Mouse (Mus musculus): ENCODE data around the gene Aox3. TPM values are rescaled to one million over a fixed set of nuclear protein-coding genes. Genes with fewer than 3 reads are reported as not detected.

Aox3 gene
- total and polyA plus RNA-seq, 3 experiments, result 0.08 to 0.43 (median 0.14) TPM

DNA sequence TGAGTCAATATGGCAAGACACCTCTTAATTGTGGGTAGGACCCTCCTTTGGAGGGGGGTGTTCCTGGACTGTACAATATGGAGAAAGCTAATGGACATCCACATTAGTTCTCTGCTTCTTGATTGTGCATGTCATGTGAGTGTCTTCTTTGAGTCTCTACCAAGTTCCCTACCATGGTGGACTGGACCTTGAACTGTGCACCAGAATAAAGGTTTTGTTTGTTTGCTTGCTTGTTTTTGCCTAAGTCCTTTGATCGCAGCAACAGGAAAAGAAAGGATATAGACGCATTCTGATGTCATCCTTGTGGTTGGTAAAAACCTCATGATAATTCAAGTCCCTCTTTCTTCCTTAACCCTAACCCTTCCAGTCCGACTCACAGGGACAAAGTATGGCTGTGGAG is 5.3 kb downstream of the Aox3 start:
- H3K27ac ChIP-seq (ENCODE audit: insufficient read depth, low read depth), result no peak overlapping the region
- H3K4me2 ChIP-seq (ENCODE audit: insufficient read depth, low read depth, poor library complexity, severe bottlenecking), result no peak overlapping the region
- H3K4me1 ChIP-seq (ENCODE audit: control insufficient read depth in 1 of 2, insufficient read depth in 2 of 2), result peaks cover 0 to 3% of the 10 kb centered on the region in 2 experiments; a peak in 2 of 4 replicates
- dilution Hi-C loops (cut with MboI; ENCODE audit: extremely low pct_ligation_motif_present, extremely low pct_unique_long_range_greater_than_20kb, low sequenced_read_pairs) (no loop called here), in situ Hi-C loops (cut with MboI; ENCODE audit: low pct_ligation_motif_present, low pct_unique_long_range_greater_than_20kb, low sequenced_read_pairs) (no loop called here)
- TF ChIP-seq GABPA (IDR thresholded peaks at IDR 0.05; ENCODE audit: insufficient replicate concordance, low read depth, low read length), result no peak
- TF ChIP-seq SIN3A (IDR thresholded peaks at IDR 0.05; ENCODE audit: low read length), result no peak
- no peak for TF ChIP-seq ZMIZ1 (IDR thresholded peaks at IDR 0.05; ENCODE audit: low read depth, low read length)
- no peak for TF ChIP-seq NELFE (IDR thresholded peaks at IDR 0.05; ENCODE audit: low read depth, low read length)
- TF ChIP-seq EP300 (IDR thresholded peaks at IDR 0.05; ENCODE audit: low read length), result no peak
- no peak for TF ChIP-seq USF2 (conservative IDR thresholded peaks at IDR 0.05; ENCODE audit: low read depth, low read length)
- no peak for TF ChIP-seq SMC3 (IDR thresholded peaks at IDR 0.05; ENCODE audit: low read depth, low read length)
- no peak for TF ChIP-seq UBTF (IDR thresholded peaks at IDR 0.05; ENCODE audit: low read depth, low read length)
- TF ChIP-seq CTCF (conservative IDR thresholded peaks at IDR 0.05 in 1 of 2, IDR thresholded peaks at IDR 0.05 in 1 of 2; ENCODE audit: low read depth in 2 of 2, low read length in 2 of 2), result no peak
- H3K79me2 ChIP-seq (replicated peaks; ENCODE audit: control insufficient read depth, extremely low read depth, insufficient read depth, poor library complexity, severe bottlenecking), result no peaks in the 10 kb centered on the region
- H3K4me3 ChIP-seq (replicated peaks in 1 of 3; ENCODE audit: low read depth in 2 of 3, low read length in 2 of 3, poor library complexity in 1 of 3), result no peak overlapping the region
- no peaks in the 10 kb centered on the region for H3K9me3 ChIP-seq (replicated peaks; ENCODE audit: low read length)
- no peaks in the 10 kb centered on the region for H3K36me3 ChIP-seq (replicated peaks in 1 of 2; ENCODE audit: control insufficient read depth in 1 of 2, insufficient read depth in 1 of 2, low read length in 1 of 2)
- H3K9ac ChIP-seq (ENCODE audit: insufficient read depth, low read depth), result no peak overlapping the region
- no peaks in the 10 kb centered on the region for H3K27me3 ChIP-seq (replicated peaks)
- DNase-seq (ENCODE audit: extremely low read depth), result no peak

DNA sequence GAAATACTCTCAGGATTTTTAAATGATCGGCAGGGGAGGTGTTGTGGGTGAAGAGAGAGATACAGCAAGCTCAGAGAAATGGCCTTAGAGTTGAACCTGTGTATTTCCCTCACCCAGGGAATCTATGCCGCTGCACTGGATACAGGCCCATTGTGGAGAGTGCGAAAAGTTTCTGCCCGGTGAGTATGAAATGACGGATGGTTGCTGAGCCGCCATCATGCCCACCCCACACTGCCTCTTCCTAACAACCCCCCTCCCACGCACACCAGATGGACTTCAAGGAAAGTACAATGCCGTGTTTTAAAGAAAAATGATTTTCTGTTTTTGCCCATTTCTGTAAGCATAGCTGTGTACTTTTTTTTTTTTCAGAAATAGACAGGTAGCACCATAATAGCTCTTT is 12.0 kb downstream of the Aox3 start:
- Histone ChIP-seq H3K79me2 (replicated peaks; ENCODE audit: control insufficient read depth, extremely low read depth, insufficient read depth, poor library complexity, severe bottlenecking) (no peaks in the 10 kb centered on the region), H3K9me3 (replicated peaks; ENCODE audit: low read length) (no peaks in the 10 kb centered on the region), H3K27ac (ENCODE audit: insufficient read depth, low read depth) (no peak overlapping the region), H3K27me3 (replicated peaks) (no peaks in the 10 kb centered on the region), H3K4me1 (ENCODE audit: control insufficient read depth in 1 of 2, insufficient read depth in 2 of 2) (no peaks in the 10 kb centered on the region), H3K36me3 (replicated peaks in 1 of 2; ENCODE audit: control insufficient read depth in 1 of 2, insufficient read depth in 1 of 2, low read length in 1 of 2) (no peaks in the 10 kb centered on the region), H3K4me2 (ENCODE audit: insufficient read depth, low read depth, poor library complexity, severe bottlenecking) (no peak overlapping the region), H3K4me3 (replicated peaks in 1 of 3; ENCODE audit: low read depth in 2 of 3, low read length in 2 of 3, poor library complexity in 1 of 3) (no peak overlapping the region), H3K9ac (ENCODE audit: insufficient read depth, low read depth) (no peak overlapping the region)
- dilution Hi-C loops (cut with MboI; ENCODE audit: extremely low pct_ligation_motif_present, extremely low pct_unique_long_range_greater_than_20kb, low sequenced_read_pairs), result no loop called here
- no peak for TF ChIP-seq TBP (conservative IDR thresholded peaks at IDR 0.05; ENCODE audit: low read depth, low read length)
- no peak for TF ChIP-seq MAX (IDR thresholded peaks at IDR 0.05; ENCODE audit: low read length)
- no peak for TF ChIP-seq ELF1 (IDR thresholded peaks at IDR 0.05; ENCODE audit: low read depth, low read length)
- no peak for TF ChIP-seq UBTF (IDR thresholded peaks at IDR 0.05; ENCODE audit: low read depth, low read length)
- TF ChIP-seq MAZ (IDR thresholded peaks at IDR 0.05; ENCODE audit: low read depth, low read length), result no peak
- no peak for TF ChIP-seq CHD2 (IDR thresholded peaks at IDR 0.05; ENCODE audit: low read length)
- TF ChIP-seq KAT2A (IDR thresholded peaks at IDR 0.05; ENCODE audit: insufficient replicate concordance, low read length), result no peak
- in situ Hi-C loops (cut with MboI; ENCODE audit: low pct_ligation_motif_present, low pct_unique_long_range_greater_than_20kb, low sequenced_read_pairs), result no loop called here
- no peak for DNase-seq (ENCODE audit: extremely low read depth)

DNA sequence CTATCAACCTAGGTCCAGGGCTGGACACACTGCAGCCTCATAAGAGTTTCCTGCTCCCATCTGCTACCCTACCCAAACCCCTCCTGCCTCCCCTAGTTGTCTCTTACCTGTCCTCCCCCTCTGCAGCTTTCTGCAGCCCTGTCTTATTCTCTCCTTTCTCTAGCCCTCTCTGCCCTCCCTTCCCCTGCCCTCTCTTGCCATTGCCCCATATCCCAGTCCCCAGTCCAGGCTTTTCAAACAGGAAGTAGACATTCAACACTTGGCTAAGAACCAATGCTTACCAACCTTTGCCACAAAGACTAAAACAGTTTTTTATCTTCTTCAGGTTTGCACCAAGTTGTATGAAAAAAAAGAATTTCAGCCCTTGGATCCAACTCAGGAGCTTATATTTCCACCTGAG is 25.0 kb downstream of the Aox3 start:
- no peaks in the 10 kb centered on the region for H3K4me1 ChIP-seq (ENCODE audit: control insufficient read depth in 1 of 2, insufficient read depth in 2 of 2)
- peaks cover 5% of the 10 kb centered on the region for H3K9me3 ChIP-seq (replicated peaks; ENCODE audit: low read length)
- H3K9ac ChIP-seq (ENCODE audit: insufficient read depth, low read depth), result no peak overlapping the region
- no peak overlapping the region for H3K4me3 ChIP-seq (replicated peaks in 1 of 3; ENCODE audit: low read depth in 2 of 3, low read length in 2 of 3, poor library complexity in 1 of 3)
- H3K36me3 ChIP-seq (replicated peaks in 1 of 2; ENCODE audit: control insufficient read depth in 1 of 2, insufficient read depth in 1 of 2, low read length in 1 of 2), result no peaks in the 10 kb centered on the region
- dilution Hi-C loops (cut with MboI; ENCODE audit: extremely low pct_ligation_motif_present, extremely low pct_unique_long_range_greater_than_20kb, low sequenced_read_pairs), result no loop called here
- TF ChIP-seq MAZ (IDR thresholded peaks at IDR 0.05; ENCODE audit: low read depth, low read length) (no peak), KAT2A (IDR thresholded peaks at IDR 0.05; ENCODE audit: insufficient replicate concordance, low read length) (no peak), MYC (IDR thresholded peaks at IDR 0.05; ENCODE audit: low read depth, low read length) (no peak), ETS1 (conservative IDR thresholded peaks at IDR 0.05; ENCODE audit: low read depth, low read length) (no peak), ZNF384 (IDR thresholded peaks at IDR 0.05; ENCODE audit: low read depth, low read length) (no peak), SIN3A (IDR thresholded peaks at IDR 0.05; ENCODE audit: low read length) (no peak), CHD1 (IDR thresholded peaks at IDR 0.05; ENCODE audit: low read depth, low read length) (no peak), MAX (IDR thresholded peaks at IDR 0.05; ENCODE audit: low read length) (no peak), PAX5 (IDR thresholded peaks at IDR 0.05; ENCODE audit: low read length) (no peak), MXI1 (IDR thresholded peaks at IDR 0.05; ENCODE audit: low read depth, low read length) (no peak), POLR2A (IDR thresholded peaks at IDR 0.05; ENCODE audit: low read depth, low read length) (no peak)
- no peak overlapping the region for H3K4me2 ChIP-seq (ENCODE audit: insufficient read depth, low read depth, poor library complexity, severe bottlenecking)
- H3K27me3 ChIP-seq (replicated peaks), result no peaks in the 10 kb centered on the region
- no peak for DNase-seq (ENCODE audit: extremely low read depth)
- no peak overlapping the region for H3K27ac ChIP-seq (ENCODE audit: insufficient read depth, low read depth)
- no peaks in the 10 kb centered on the region for H3K79me2 ChIP-seq (replicated peaks; ENCODE audit: control insufficient read depth, extremely low read depth, insufficient read depth, poor library complexity, severe bottlenecking)
- in situ Hi-C loops (cut with MboI; ENCODE audit: low pct_ligation_motif_present, low pct_unique_long_range_greater_than_20kb, low sequenced_read_pairs), result no loop called here

Data from CH12.LX (cell line).